Mouse (Mus musculus) cortical plate, adult 2 months (tissue): ENCODE measurements around the gene Klhl30.

Experiments used
- CTCF ChIP-seq: fragments of 200-500 bp; IDR thresholded peaks from 2 replicates; pipeline ENCODE4 v1.5.1; 2011; ENCODE audit warnings: mild to moderate bottlenecking, control low read depth, low read length; ENCODE audit not compliant: insufficient read depth; ENCODE audit errors: extremely low read depth
- POLR2A ChIP-seq: fragments of 200-500 bp; IDR thresholded peaks from 2 replicates; pipeline ENCODE4 v1.6.1; 2011; ENCODE audit warnings: mild to moderate bottlenecking, low read length, control low read depth; ENCODE audit not compliant: insufficient read depth; ENCODE audit errors: extremely low read depth

- TF ChIP-seq CTCF (no peak), POLR2A (no peak)
Measured at GRCm38 (mm10) chr1:91367295-91367694, 16.5 kb downstream of the Klhl30 start.
